Mouse (Mus musculus): ENCODE measurements around the gene Cldn19.

GRCm38 (mm10) chr4:119245556-119245955 lies 9.7 kb upstream of the Cldn19 start:
- TF ChIP-seq CTCF (IDR thresholded peaks at IDR 0.05; ENCODE audit: low read depth, low read length) (no peak), POLR2A (IDR thresholded peaks at IDR 0.05; ENCODE audit: extremely low read depth, insufficient read depth, low read length) (no peak)
